Mouse (Mus musculus): ENCODE results near the gene Rbm19. TPM values are rescaled to one million over a fixed set of nuclear protein-coding genes. Genes with fewer than 3 reads are reported as not detected.

The Rbm19 gene
- polyA plus RNA-seq, 1 experiment from 2014 or later = 32.0 TPM

DNA sequence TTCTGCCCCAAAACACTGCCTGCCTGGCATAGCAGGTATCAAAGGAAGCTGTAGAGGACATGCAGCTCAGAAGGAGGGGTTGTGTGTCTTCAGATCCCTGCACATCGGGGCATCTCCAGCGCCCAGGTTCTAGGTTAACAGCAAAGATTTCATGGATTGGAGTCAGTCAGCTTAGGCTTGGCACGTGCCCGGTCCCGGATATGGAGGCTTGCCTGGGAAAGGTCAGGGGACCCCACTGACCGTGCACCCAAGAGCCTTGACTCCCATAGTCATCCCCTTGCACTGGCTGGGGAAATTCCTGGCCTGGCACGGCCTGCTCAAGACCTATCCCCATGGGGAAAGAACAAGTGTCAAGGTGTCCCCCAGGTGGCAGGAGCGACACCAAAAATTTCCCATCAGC, 59.0 kb downstream of the Rbm19 start:
- Histone ChIP-seq H3K9me3 (replicated peaks) (no peaks in the 10 kb centered on the region; the same call in 1 of the 2 replicates), H3K27ac (replicated peaks) (peak overlapping the region; percentile 52; the same call in 1 of the 2 replicates), H3K36me3 (peaks cover 44% of the 10 kb centered on the region), H3K4me3 (no peak overlapping the region), H3K4me1 (peaks cover 36% of the 10 kb centered on the region), H3K27me3 (ENCODE audit: low read depth, poor library complexity, severe bottlenecking) (no peaks in the 10 kb centered on the region)
- WGBS = 92% methylated on average over 8 of the region's 8 CpGs
- DNase-seq (ENCODE audit: low spot score) = no peak

DNA sequence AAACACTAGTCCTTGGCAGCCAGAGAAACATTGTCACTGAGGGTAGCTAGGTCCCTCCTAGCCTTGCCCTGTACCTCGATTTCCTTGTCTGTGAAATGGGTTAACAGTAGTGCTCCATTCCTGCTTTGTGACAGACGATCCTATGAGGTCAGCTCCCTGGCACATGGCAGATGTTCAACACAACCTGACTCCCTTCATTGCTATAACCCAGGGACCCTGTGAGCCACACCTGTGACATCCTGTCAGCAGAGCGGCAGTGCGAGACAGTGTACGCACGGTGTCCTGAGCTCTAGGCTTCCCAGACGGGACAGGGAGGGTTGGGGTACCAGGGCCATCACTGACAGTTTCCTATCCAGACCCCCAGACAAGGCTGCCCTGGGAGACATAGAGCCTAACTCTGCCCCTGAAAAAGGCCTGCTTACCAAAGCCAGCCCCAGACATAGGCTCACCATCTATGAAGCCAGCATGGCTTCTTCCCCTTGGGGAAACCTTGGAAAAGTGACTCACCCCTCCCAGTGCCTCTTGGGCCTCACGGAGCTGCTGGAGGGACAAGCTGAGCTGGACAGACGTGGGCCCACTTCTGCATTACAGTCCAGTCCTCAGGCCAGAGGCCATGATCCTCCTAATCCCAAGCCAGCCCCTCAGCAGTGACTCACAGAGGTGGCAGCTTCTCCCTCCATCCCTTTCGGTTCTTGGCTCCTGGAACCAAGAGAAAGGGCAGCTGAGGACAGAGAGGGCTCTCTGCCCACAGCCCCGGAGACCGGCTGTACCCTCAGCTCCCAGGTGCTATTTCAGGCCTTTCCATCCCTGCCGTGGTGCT, 60.2 kb downstream of the Rbm19 start:
- no peak for DNase-seq (ENCODE audit: low spot score)
- H3K4me3 ChIP-seq = no peak overlapping the region
- WGBS = 93% methylated on average over 13 of the region's 13 CpGs

DNA sequence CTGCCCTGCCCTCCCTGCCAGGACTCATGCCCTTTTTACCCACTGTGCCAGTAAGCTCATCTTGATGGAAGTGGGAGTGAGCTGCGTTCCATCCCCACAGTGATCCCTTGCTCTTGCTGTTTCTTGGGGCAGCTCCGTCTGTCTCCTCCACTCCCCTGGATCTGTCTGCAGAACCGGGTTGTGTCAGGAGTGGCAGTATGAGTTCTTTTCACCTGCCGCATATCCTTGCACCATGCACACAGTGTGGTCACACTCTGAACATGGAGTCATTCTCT, 60.7 kb downstream of the Rbm19 start:
- no peaks in the 10 kb centered on the region; the same call in 1 of the 2 replicates for H3K9me3 ChIP-seq (replicated peaks)
- peaks cover 58% of the 10 kb centered on the region for H3K36me3 ChIP-seq
- no peak for DNase-seq (ENCODE audit: low spot score)
- H3K4me1 ChIP-seq = peaks cover 32% of the 10 kb centered on the region
- no peak overlapping the region for H3K27ac ChIP-seq (replicated peaks)
- no peaks in the 10 kb centered on the region for H3K27me3 ChIP-seq (ENCODE audit: low read depth, poor library complexity, severe bottlenecking)
- WGBS = 94% methylated on average over 4 of the region's 4 CpGs
- H3K4me3 ChIP-seq = no peak overlapping the region

More for the DNA sequence above, 60.2 kb downstream of the Rbm19 start:
- Histone ChIP-seq H3K4me1 (peaks cover 36% of the 10 kb centered on the region), H3K36me3 (peaks cover 55% of the 10 kb centered on the region), H3K9me3 (replicated peaks) (no peaks in the 10 kb centered on the region; the same call in 1 of the 2 replicates), H3K27me3 (ENCODE audit: low read depth, poor library complexity, severe bottlenecking) (no peaks in the 10 kb centered on the region), H3K27ac (replicated peaks) (no peak overlapping the region)

GRCm38 (mm10) chr5:120180102-120180501, 63.8 kb downstream of the Rbm19 start:
- DNase-seq (ENCODE audit: low spot score) = no peak
- peaks cover 58% of the 10 kb centered on the region for H3K36me3 ChIP-seq
- H3K9me3 ChIP-seq (replicated peaks) = no peaks in the 10 kb centered on the region; the same call in 1 of the 2 replicates
- no peaks in the 10 kb centered on the region for H3K27me3 ChIP-seq (ENCODE audit: low read depth, poor library complexity, severe bottlenecking)
- H3K27ac ChIP-seq (replicated peaks) = no peak overlapping the region
- no peak overlapping the region for H3K4me3 ChIP-seq
- H3K4me1 ChIP-seq = peaks cover 8% of the 10 kb centered on the region; the same call in 1 of the 2 replicates
- 95% methylated on average over 11 of the region's 11 CpGs for WGBS

GRCm38 (mm10) chr5:120181384-120181783, 65.1 kb downstream of the Rbm19 start:
- H3K27ac ChIP-seq (replicated peaks) = no peak overlapping the region
- no peak overlapping the region for H3K4me3 ChIP-seq
- H3K27me3 ChIP-seq (ENCODE audit: low read depth, poor library complexity, severe bottlenecking) = no peaks in the 10 kb centered on the region
- no peaks in the 10 kb centered on the region; the same call in 1 of the 2 replicates for H3K9me3 ChIP-seq (replicated peaks)
- WGBS = 90% methylated on average over 4 of the region's 4 CpGs
- peaks cover 3% of the 10 kb centered on the region; the same call in 1 of the 2 replicates for H3K4me1 ChIP-seq
- no peak for DNase-seq (ENCODE audit: low spot score)
- H3K36me3 ChIP-seq = peaks cover 54% of the 10 kb centered on the region

- 0 out of 2 replicates have a peak overlapping the region, but pooled peaks have one; percentile 13 for H3K27ac ChIP-seq (replicated peaks)
These were observed 67.1 kb downstream of the Rbm19 start for GRCm38 (mm10) chr5:120183321-120183720.

DNA sequence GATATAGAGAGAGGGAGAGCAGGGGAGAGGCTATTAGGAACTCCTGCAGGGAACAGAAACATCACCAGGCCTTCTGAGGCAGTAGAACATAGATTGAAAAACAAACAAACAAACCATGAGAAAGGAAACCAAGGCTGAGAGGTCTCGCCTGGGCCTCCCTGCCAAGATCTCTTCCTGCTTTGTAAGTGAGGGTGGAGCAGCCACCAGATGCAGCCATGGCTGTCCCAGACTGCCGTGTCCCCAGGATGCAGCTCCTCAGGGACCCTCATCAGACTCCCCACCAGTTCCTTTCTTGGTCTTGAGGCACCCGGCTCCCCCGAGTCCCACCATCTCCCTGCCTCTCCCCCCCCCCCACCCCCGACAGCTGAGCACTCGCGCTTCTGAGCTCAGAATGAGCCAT, 67.5 kb downstream of the Rbm19 start:
- WGBS = 61% methylated on average over 7 of the region's 7 CpGs
- 0 out of 2 replicates have a peak overlapping the region, but pooled peaks have one; percentile 13 for H3K27ac ChIP-seq (replicated peaks)
- no peak overlapping the region for H3K4me3 ChIP-seq

More at GRCm38 (mm10) chr5:120183321-120183720, 67.1 kb downstream of the Rbm19 start:
- Histone ChIP-seq H3K27me3 (ENCODE audit: low read depth, poor library complexity, severe bottlenecking) (no peaks in the 10 kb centered on the region), H3K36me3 (peaks cover 43% of the 10 kb centered on the region), H3K4me3 (no peak overlapping the region), H3K9me3 (replicated peaks) (no peaks in the 10 kb centered on the region; the same call in 1 of the 2 replicates), H3K4me1 (peaks cover 3% of the 10 kb centered on the region; the same call in 1 of the 2 replicates)
- 86% methylated on average over 8 of the region's 8 CpGs for WGBS
- no peak for DNase-seq (ENCODE audit: low spot score)

GRCm38 (mm10) chr5:120185949-120186348, 69.7 kb downstream of the Rbm19 start:
- Histone ChIP-seq H3K27me3 (ENCODE audit: low read depth, poor library complexity, severe bottlenecking) (0 out of 2 replicates have a peak, but pooled peaks cover 5% of the 10 kb centered on the region), H3K36me3 (peaks cover 20% of the 10 kb centered on the region), H3K4me1 (peaks cover 8% of the 10 kb centered on the region; the same call in 1 of the 2 replicates), H3K9me3 (replicated peaks) (no peaks in the 10 kb centered on the region), H3K27ac (replicated peaks) (no peak overlapping the region), H3K4me3 (no peak overlapping the region)
- WGBS = 93% methylated on average over 10 of the region's 10 CpGs
- no peak for DNase-seq (ENCODE audit: low spot score)

More for the DNA sequence above, 67.5 kb downstream of the Rbm19 start:
- Histone ChIP-seq H3K9me3 (replicated peaks) (no peaks in the 10 kb centered on the region; the same call in 1 of the 2 replicates), H3K27me3 (ENCODE audit: low read depth, poor library complexity, severe bottlenecking) (no peaks in the 10 kb centered on the region), H3K36me3 (peaks cover 40% of the 10 kb centered on the region), H3K4me1 (peaks cover 3% of the 10 kb centered on the region; the same call in 1 of the 2 replicates)
- no peak for DNase-seq (ENCODE audit: low spot score)

DNA sequence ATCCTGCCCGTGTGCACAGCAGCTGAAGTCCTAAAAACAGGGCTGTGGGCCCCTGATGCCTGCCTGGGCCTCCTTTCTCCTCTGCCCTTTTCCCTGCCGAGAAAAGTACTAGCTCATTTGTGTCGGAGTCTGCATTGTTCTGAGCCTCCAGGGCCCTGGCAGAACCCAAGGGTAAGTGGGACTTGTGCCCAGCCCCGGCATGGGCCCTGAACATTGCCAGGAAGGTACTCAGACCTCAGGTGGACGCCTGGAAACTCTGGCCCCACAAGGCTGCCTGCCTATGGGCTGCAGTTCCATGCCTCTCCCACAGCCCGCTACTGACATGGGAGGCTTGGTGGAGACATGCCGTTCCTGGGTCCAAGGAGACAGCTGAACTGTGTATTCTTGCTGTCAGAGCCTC, 72.3 kb downstream of the Rbm19 start:
- no peak for DNase-seq (ENCODE audit: low spot score)
- Histone ChIP-seq H3K4me3 (no peak overlapping the region), H3K9me3 (replicated peaks) (no peaks in the 10 kb centered on the region), H3K27ac (replicated peaks) (no peak overlapping the region), H3K36me3 (peaks cover 13% of the 10 kb centered on the region), H3K27me3 (ENCODE audit: low read depth, poor library complexity, severe bottlenecking) (0 out of 2 replicates have a peak, but pooled peaks cover 5% of the 10 kb centered on the region), H3K4me1 (peaks cover 10% of the 10 kb centered on the region)
- 84% methylated on average over 7 of the region's 7 CpGs for WGBS

GRCm38 (mm10) chr5:120190001-120190582, 73.8 kb downstream of the Rbm19 start:
- Histone ChIP-seq H3K27ac (replicated peaks) (peak overlapping the region; percentile 42), H3K4me1 (peaks cover 18% of the 10 kb centered on the region), H3K27me3 (ENCODE audit: low read depth, poor library complexity, severe bottlenecking) (0 out of 2 replicates have a peak, but pooled peaks cover 5% of the 10 kb centered on the region), H3K36me3 (peaks cover 13% of the 10 kb centered on the region), H3K4me3 (no peak overlapping the region), H3K9me3 (replicated peaks) (no peaks in the 10 kb centered on the region)
- WGBS = 74% methylated on average over 14 of the region's 14 CpGs
- no peak for DNase-seq (ENCODE audit: low spot score)

GRCm38 (mm10) chr5:120191620-120192019, 75.4 kb downstream of the Rbm19 start:
- peaks cover 7% of the 10 kb centered on the region; the same call in 1 of the 2 replicates for H3K36me3 ChIP-seq
- no peaks in the 10 kb centered on the region for H3K9me3 ChIP-seq (replicated peaks)
- H3K27me3 ChIP-seq (ENCODE audit: low read depth, poor library complexity, severe bottlenecking) = peaks cover 5% of the 10 kb centered on the region; the same call in 1 of the 2 replicates
- 84% methylated on average over 9 of the region's 9 CpGs for WGBS
- H3K4me3 ChIP-seq = no peak overlapping the region
- no peak for DNase-seq (ENCODE audit: low spot score)
- no peak overlapping the region for H3K27ac ChIP-seq (replicated peaks)
- H3K4me1 ChIP-seq = peaks cover 26% of the 10 kb centered on the region

GRCm38 (mm10) chr5:120194309-120194941, 78.2 kb downstream of the Rbm19 start:
- H3K27ac ChIP-seq (replicated peaks) = 0 out of 2 replicates have a peak overlapping the region, but pooled peaks have one; percentile 24
- no peaks in the 10 kb centered on the region for H3K9me3 ChIP-seq (replicated peaks)
- H3K4me1 ChIP-seq = peaks cover 23% of the 10 kb centered on the region
- no peak overlapping the region for H3K4me3 ChIP-seq
- peaks cover 16% of the 10 kb centered on the region for H3K36me3 ChIP-seq
- no peak for DNase-seq (ENCODE audit: low spot score)
- peaks cover 5% of the 10 kb centered on the region; the same call in 1 of the 2 replicates for H3K27me3 ChIP-seq (ENCODE audit: low read depth, poor library complexity, severe bottlenecking)
- WGBS = 69% methylated on average over 16 of the region's 16 CpGs

All from midbrain, embryonic 10.5 days (tissue).